Mouse (Mus musculus) ES-E14 (cell line): ENCODE measurements around the gene Eno2. TPM values are rescaled to one million over a fixed set of nuclear protein-coding genes. Genes with fewer than 3 reads are reported as not detected.

ENCODE experiments used
- DNase-seq: peaks from one replicate; pipeline ENCODE4 v3.0.0-alpha.2; 2013; ENCODE audit warnings: low read depth, low spot score
- H3K27ac ChIP-seq: 2 replicates; pipeline ENCODE4 v1.5.1; 2012; ENCODE audit warnings: low read depth, mild to moderate bottlenecking, low read length, moderate library complexity, mixed read lengths; ENCODE audit not compliant: poor library complexity, insufficient read depth, severe bottlenecking
- H3K36me3 ChIP-seq: 2 replicates; pipeline ENCODE4 v1.6.1; 2012; ENCODE audit warnings: mild to moderate bottlenecking, low read length, moderate library complexity, mixed read lengths; ENCODE audit not compliant: control insufficient read depth, poor library complexity, insufficient read depth, severe bottlenecking
- H3K4me1 ChIP-seq, 2 experiments: fragments of 150-350 bp in 1 of 2; sonication (generic) in 1 of 2; 2 replicates each; pipeline ENCODE4 v1.6.1; 2012; ENCODE audit warnings: low read length in 2 of 2, mild to moderate bottlenecking in 1 of 2, mixed read lengths in 1 of 2; ENCODE audit not compliant: control insufficient read depth in 2 of 2, insufficient read depth in 2 of 2, poor library complexity in 1 of 2
- H3K4me3 ChIP-seq, 2 experiments: fragments of 150-350 bp in 1 of 2; sonication (generic) in 1 of 2; 2 replicates each; pipeline ENCODE4 v1.5.1; 2012; ENCODE audit warnings: low read length in 2 of 2, low read depth in 1 of 2, mild to moderate bottlenecking in 1 of 2, mixed read lengths in 1 of 2; ENCODE audit not compliant: insufficient read depth in 1 of 2, poor library complexity in 1 of 2, severe bottlenecking in 1 of 2
- H3K9ac ChIP-seq: 2 replicates; pipeline ENCODE4 v1.6.1; 2012; ENCODE audit warnings: low read depth, mild to moderate bottlenecking, low read length, mixed read lengths; ENCODE audit not compliant: poor library complexity, insufficient read depth, severe bottlenecking
- H3K9me3 ChIP-seq: fragments of 150-350 bp; sonication (generic); 2 replicates; pipeline ENCODE4 v1.6.1; 2012; ENCODE audit warnings: low read depth, mild to moderate bottlenecking, low read length; ENCODE audit not compliant: control insufficient read depth, insufficient read depth
- CHD2 ChIP-seq: IDR thresholded peaks from 2 replicates; pipeline ENCODE4 v1.6.1; 2014; ENCODE audit warnings: mild to moderate bottlenecking, low read depth, low read length, inconsistent platforms
- HCFC1 ChIP-seq: IDR thresholded peaks from 2 replicates; pipeline ENCODE4 v1.6.1; 2012; ENCODE audit warnings: low read length, inconsistent platforms, borderline replicate concordance; ENCODE audit not compliant: insufficient read depth
- MAFK ChIP-seq: IDR thresholded peaks from 2 replicates; pipeline ENCODE4 v1.6.1; 2014; ENCODE audit warnings: mild to moderate bottlenecking, low read depth, low read length, inconsistent platforms; ENCODE audit not compliant: insufficient read depth
- ZC3H11A ChIP-seq: IDR thresholded peaks from 2 replicates; pipeline ENCODE4 v1.6.1; 2012; ENCODE audit warnings: low read depth, mild to moderate bottlenecking, inconsistent platforms, low read length, borderline replicate concordance
- ZNF384 ChIP-seq: IDR thresholded peaks from 2 replicates; pipeline ENCODE4 v1.6.1; 2012; ENCODE audit warnings: low read depth, low read length, inconsistent platforms
- in situ Hi-C, 2 experiments: fragments of 600-800 bp; cut with MboI; formaldehyde crosslinking; loops; one replicate each; pipeline ENCODE4 v1.15.1; 2025; ENCODE audit warnings: low sequenced_read_pairs in 2 of 2, inconsistent platforms in 1 of 2; ENCODE audit not compliant: unreplicated experiment in 2 of 2
- total RNA-seq: library from RNA; depleted of rRNA; stranded (reverse); fragments of 300-350 nt; gene quantifications from 2 replicates; pipeline ENCODE4 v1.2.3, GENCODE M21; 2012

Eno2 gene
- total RNA-seq, 1 experiment = 10.1 TPM

DNA sequence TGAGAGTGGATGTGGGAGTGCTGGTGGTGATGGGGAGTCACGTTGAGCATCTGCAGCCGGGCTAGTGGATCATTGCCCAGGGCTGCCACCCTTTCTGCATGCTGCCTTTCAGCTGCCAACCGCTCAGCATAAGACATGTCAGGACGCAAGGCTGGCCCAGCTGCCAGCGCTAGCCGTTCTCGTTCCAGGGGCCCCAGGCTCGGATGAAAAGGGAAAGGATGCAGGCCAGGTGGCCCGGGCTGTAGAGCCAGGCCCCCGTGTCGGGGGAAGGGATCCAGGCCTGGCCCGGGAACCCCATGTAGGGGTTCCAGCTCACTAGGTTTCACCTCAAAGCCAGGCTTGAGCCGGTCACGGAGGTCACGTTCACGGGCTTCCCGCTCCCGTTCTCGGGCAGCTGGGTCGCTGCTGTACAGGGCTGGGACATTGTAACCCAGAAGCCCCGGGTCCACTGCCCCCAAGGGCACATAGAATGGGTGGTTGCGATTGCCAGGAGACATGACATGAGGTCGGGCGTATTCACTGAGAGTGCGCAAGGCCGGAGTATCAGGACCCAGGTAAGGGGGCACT is 24.6 kb downstream of the Eno2 start:
- no peak for DNase-seq
- Histone ChIP-seq H3K4me1 (peaks cover 0 to 19% of the 10 kb centered on the region in 2 experiments; a peak in 2 of 4 replicates), H3K27ac (peak overlapping the region; percentile 30; the same call in 1 of the 2 replicates), H3K36me3 (peaks cover 13% of the 10 kb centered on the region; the same call in 1 of the 2 replicates), H3K4me3 (peak overlapping the region; percentile 60 to 62), H3K9ac (peak overlapping the region; percentile 86), H3K9me3 (no peaks in the 10 kb centered on the region)
- in situ Hi-C loops = no loop called here
- TF ChIP-seq HCFC1 (no peak), ZNF384 (no peak), ZC3H11A (no peak)

DNA sequence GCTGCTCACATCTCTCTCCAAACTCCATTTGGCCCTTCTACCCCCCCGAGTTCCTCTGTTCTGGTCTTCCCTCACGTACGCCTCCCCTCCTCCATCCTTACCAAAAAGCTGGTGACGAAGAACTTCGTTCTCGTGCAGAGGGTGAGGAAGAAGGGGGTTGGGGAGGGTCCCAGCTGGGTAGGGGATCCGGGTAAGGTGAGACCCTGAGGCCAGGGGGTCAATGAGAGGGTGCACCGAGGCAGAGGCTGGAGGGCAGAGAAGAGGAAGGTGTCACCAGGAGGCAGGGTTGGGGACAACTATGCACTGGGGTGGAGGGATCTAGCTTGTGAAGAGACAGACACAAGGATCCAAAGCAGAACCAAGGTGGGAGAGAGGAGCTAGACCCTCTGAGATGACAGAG is 25.8 kb downstream of the Eno2 start:
- no peak for DNase-seq
- in situ Hi-C loops = no loop called here
- Histone ChIP-seq H3K4me1 (peaks cover 0 to 22% of the 10 kb centered on the region in 2 experiments; a peak in 2 of 4 replicates), H3K9ac (no peak overlapping the region), H3K4me3 (no peak overlapping the region), H3K27ac (no peak overlapping the region), H3K9me3 (no peaks in the 10 kb centered on the region), H3K36me3 (peaks cover 13% of the 10 kb centered on the region; the same call in 1 of the 2 replicates)
- TF ChIP-seq ZNF384 (no peak), MAFK (no peak)

DNA sequence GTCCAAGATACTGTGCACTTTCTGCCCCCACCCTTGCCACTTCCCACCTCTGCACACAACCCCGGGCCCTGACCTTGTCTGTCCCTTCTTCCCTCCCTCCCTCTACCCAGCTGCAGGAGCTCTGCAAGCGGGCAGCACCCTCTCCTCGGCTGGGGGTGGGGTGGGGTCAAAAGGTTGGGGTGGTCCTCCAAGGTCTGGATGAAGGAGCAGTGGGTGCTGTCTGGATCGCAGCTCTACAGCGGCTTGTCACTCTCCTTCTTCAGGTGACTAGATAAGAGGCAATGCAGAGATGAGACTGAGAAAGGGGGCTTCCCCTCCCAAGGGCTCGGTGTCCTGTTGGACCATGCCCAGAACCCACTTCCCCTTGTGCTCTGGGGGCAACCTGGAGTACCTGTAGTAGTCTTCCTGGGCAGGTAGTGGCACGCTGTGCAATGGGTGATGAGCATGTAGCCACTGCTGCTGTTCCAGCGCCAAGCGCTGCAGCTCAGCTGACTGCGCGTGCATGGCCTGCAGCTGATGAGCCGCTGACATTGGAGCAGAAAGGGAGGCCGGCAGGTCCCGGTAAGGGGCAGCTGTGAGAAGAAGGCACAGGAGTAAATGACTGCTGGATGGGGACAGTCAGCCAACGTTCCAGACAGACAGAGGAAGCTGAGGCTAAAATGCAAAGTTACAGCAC is 26.5 kb downstream of the Eno2 start:
- H3K27ac ChIP-seq = no peak overlapping the region
- no peak overlapping the region for H3K4me3 ChIP-seq

DNA sequence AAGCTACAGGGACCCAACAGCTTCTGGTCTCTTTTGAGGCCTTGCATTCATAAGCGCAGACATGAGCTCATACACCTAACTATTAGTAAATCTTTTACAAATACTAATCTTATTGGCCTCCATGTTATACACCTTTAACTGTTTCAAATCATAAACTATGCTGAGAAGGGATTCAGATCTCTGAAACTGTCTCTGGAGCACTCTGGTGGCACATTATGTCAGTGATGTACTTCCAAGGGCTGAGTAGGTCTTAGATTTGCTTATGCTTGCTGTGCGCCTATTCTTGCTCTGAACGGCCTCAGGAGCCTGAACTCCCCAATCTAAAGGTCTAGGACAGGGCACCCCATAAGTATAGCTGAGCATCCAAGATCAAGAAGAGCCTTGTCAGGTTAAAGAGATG is 27.6 kb downstream of the Eno2 start:
- no peak overlapping the region; a peak in 1 of 4 replicates for H3K4me3 ChIP-seq
- no peaks in the 10 kb centered on the region for H3K9me3 ChIP-seq
- in situ Hi-C loops = no loop called here
- no peak overlapping the region for H3K27ac ChIP-seq
- peaks cover 8% of the 10 kb centered on the region; the same call in 1 of the 2 replicates for H3K36me3 ChIP-seq
- no peak for DNase-seq
- peaks cover 0 to 21% of the 10 kb centered on the region in 2 experiments; a peak in 2 of 4 replicates for H3K4me1 ChIP-seq
- TF ChIP-seq HCFC1 (no peak), CHD2 (no peak), ZNF384 (no peak), ZC3H11A (no peak)
- H3K9ac ChIP-seq = no peak overlapping the region; the same call in 1 of the 2 replicates

More for the DNA sequence above, 26.5 kb downstream of the Eno2 start:
- no peaks in the 10 kb centered on the region for H3K9me3 ChIP-seq
- TF ChIP-seq MAFK (no peak), HCFC1 (no peak), ZC3H11A (no peak), ZNF384 (no peak), CHD2 (no peak)
- no peak overlapping the region for H3K9ac ChIP-seq
- peaks cover 0 to 25% of the 10 kb centered on the region in 2 experiments; a peak in 2 of 4 replicates for H3K4me1 ChIP-seq
- peaks cover 13% of the 10 kb centered on the region; the same call in 1 of the 2 replicates for H3K36me3 ChIP-seq
- DNase-seq = no peak
- in situ Hi-C loops = no loop called here
